Mouse (Mus musculus) c-Kit-positive CD71-positive TER-119-negative erythroid progenitor cells, embryonic 14.5 days (primary cell): ENCODE measurements around the gene BC005537.
"Not testable (repeated sequence)": the region's sequence is repeated elsewhere in the genome, so short reads cannot be mapped to it uniquely, and the experiment has no call there.

ENCODE experiments used
- DNase-seq: peaks from one replicate; pipeline ENCODE4 v3.0.0-alpha.2; 2013; ENCODE audit warnings: low read depth

Gene BC005537

GRCm38 (mm10) chr13:24799925-24800673 is 1.4 kb upstream of the BC005537 start:
- no peak for DNase-seq

- peak; percentile 96 for DNase-seq
Observed at GRCm38 (mm10) chr13:24800674-24801307, 666 bp upstream of the BC005537 start.

DNA sequence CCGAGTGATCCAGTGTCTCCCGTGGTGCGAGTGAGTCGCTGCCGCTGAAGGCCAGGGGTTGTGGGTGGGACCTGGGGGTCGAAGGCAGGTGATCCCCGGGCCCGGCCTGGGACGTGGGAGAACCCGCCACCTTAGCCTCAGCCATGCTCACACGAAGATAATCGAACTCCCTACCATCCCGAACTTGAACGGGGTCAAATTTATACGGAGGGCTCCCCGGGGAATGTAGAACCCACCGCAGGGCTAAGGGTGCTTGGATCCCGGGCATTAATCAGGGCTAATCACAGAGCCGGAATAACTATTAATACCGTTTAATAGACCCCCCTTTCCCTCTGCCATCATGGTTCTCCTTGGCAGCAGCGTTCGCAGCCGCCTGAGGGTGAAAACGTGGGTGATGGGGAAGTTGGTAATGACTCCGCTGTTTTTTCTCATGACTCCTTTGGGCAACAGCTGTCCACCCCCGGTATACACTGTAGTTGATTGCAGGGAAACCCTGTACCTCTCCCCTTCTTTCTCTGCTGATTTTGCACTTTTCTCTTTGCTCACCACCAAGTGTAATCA is 754 bp downstream of the BC005537 start:
- DNase-seq: peak; percentile 44

- DNase-seq: no peak
Observed at GRCm38 (mm10) chr13:24803196-24803595, 1.7 kb downstream of the BC005537 start.

DNA sequence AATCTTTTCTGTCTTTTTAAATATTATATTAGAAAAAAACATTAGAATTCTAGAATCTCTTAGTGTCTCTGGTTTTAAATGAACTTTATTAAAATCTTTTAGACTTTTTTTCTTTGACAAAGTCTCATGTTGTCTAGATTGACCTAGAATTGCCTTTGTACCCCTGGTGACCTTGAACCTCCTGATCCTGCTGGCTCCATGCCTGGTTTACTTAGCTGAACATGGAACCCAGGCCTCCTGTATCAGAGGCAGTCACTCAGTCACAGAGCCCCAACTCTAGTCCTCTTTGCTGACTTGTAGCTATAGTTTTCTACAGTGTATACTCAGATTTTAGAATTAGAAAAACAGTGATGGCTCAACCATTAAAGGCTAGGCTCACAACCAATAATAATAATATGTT is 4.6 kb downstream of the BC005537 start:
- no peak for DNase-seq

DNA sequence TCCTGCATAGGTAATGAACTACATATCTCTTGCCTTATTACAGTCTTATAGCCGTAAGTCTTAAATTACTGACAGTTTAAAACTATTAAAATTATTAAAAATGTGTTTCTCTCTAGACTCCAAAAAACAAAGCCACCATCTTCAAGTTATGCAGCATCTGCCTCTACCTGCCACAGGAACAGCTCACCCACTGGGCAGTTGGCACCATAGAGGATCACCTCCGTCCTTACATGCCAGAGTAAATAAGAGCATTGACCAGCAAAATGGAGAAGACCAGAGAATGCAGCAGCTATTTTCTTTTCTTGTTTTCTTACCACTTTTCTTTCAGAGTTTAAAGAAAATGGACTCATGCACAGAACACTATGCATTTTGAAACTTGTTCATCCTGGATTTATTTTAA is 11.1 kb downstream of the BC005537 start:
- no peak for DNase-seq

GRCm38 (mm10) chr13:24814616-24815015 is 13.2 kb downstream of the BC005537 start:
- DNase-seq: no peak

- no peak for DNase-seq
Observed at GRCm38 (mm10) chr13:24816125-24817092, 15.0 kb downstream of the BC005537 start.

GRCm38 (mm10) chr13:24819931-24820330 is 18.5 kb downstream of the BC005537 start:
- DNase-seq: no peak

DNA sequence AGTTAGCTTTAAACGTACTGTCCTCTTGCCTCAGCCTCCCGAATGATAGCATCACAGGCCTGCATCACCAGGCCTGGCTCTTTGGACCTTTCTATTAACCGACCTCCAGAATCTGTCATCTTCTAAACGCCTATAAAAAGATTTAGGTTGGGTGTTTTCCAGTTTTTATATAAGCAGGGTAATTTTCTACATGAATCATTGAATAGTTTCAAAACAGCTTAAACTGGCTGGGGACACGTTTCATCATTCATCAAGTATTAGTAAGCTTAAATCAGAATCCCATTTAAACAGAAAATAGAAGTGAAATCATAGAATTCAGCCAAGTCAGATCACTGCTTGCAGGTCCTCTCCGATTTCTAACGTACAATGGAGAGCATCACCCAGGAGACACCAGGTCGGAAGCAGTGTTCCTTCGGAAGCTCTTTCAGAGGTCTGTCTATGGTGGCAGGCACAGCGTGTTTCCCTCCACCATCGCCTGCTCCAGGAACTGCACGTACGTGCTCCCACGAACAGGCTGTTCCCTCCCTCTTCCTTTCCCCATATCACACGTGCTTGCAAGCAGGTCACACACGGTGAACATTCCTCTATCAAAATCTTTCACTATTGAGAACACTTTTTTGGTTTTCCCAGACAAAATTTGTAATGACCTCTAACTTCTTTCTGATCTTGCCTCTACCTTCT is 21.3 kb downstream of the BC005537 start:
- no peak for DNase-seq

DNA sequence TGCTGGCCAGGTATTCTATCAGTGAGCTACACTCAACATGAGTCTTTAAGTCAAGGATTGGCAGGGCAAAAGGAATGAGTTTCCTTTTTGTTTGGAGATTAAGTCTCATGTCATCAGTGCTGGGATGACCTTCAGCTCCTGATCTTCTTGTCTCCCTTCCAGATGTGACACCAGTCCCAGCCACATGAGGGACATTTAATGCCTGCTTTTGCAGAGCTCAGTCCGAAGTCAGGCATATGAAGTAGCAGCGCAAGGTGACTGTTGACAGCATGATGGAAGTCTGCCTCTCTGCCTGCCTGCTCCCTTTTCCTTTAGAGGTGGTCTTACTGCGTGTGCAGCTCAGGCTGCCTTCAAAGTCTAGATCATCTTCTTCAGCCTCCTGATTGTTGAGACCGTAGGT is 23.2 kb downstream of the BC005537 start:
- DNase-seq: no peak

- DNase-seq: no peak
Observed at GRCm38 (mm10) chr13:24825587-24825986, 24.1 kb downstream of the BC005537 start.

DNA sequence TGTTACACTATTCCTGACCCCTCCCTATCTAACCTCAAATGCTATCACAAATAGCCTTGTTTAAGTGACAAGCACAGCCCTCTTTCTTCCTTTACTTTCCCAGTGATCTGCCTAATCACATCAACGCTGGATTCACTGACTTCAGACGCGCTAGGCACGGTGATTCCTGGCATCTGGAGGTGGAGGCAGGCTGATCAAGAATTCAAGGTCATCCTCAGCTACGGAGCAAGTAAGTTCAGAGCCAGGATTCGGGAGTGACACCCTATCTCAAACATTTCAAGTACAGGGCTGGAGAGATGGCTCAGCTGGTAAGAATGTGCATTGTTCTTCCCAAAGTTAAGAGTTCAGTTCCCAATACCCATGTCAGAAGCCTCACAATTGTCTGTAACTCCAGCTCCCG is 24.7 kb downstream of the BC005537 start:
- DNase-seq: no peak

DNA sequence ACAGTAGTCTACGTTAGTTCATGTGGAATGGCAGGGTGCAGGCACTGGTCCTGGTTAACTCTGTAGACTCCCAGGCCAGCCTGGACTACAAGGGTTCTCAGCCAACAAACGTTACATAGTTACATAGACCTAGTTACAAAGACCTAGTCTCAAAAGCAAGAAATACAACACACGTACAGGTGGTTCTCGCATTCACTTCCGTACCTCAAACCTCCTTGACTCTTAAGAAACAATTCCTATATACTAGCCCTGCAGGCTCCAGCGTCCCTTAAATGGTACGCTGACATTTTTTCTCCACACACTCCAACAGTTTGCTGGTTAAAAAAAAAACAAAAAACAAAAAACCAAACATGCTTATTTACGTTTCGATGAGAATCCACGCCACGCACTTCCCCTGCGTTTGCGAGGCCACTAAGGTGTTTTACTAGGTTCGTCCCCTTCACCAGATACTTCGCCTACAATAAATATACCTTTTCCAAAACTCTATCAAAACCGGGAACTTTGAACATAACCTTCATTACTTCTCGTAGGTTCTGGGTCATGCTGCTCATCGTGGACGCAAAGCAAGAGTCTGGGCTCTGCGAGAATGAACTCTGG is 29.4 kb downstream of the BC005537 start:
- peak; percentile 22 for DNase-seq

GRCm38 (mm10) chr13:24831353-24832130 is 30.1 kb downstream of the BC005537 start, which contains the start of the genes Acot13 and Tdp2:
TSS of gene Acot13 (minus strand) at chr13:24831540.
TSS of gene Tdp2 (plus strand) at chr13:24831679.
- peak; percentile 95 for DNase-seq

GRCm38 (mm10) chr13:24832131-24832810 is 30.8 kb downstream of the BC005537 start:
- no peak for DNase-seq

DNA sequence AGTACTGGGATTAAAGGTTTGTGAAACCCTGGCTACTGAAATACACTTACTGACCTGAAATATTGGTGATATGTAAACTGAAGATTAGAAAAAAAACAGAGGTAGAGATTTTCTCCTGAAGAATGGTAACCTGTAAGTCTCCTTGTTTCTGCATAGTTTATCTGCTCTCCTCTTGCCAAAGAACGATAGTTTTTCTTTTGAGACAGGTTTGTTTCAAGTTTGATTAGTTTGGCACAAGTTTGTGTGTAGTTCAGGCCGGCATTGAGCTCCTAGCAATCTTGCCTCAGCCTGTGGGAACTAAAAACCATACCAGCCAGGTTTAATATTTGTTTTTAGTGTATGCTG is 31.3 kb downstream of the BC005537 start:
- no peak for DNase-seq

- not testable (repeated sequence) for DNase-seq
Observed at GRCm38 (mm10) chr13:24837765-24838164, 36.3 kb downstream of the BC005537 start.

GRCm38 (mm10) chr13:24839831-24840230 is 38.4 kb downstream of the BC005537 start:
- no peak for DNase-seq

DNA sequence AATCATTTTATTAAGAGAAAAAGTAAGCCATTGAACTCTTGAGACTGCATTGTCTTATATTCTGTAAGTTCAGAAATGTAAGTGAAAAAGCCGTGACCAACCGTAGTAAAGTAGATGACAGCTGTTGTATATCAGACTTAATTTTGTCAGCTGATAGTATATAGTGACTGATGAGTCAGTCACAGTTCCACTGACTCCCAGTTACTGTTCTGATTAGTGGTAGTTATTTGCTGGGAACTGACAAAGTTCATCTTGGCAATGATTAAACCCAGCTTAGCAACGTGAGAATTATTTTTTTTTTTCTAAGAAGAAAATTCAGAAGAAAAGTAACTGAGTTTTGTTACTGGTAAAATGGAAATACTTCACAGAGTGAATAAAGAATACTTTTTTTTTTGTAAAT is 40.2 kb downstream of the BC005537 start:
- DNase-seq: no peak
